8 mouse cellular contexts compared by ENCODE assay signal in the genomic region with DNA sequence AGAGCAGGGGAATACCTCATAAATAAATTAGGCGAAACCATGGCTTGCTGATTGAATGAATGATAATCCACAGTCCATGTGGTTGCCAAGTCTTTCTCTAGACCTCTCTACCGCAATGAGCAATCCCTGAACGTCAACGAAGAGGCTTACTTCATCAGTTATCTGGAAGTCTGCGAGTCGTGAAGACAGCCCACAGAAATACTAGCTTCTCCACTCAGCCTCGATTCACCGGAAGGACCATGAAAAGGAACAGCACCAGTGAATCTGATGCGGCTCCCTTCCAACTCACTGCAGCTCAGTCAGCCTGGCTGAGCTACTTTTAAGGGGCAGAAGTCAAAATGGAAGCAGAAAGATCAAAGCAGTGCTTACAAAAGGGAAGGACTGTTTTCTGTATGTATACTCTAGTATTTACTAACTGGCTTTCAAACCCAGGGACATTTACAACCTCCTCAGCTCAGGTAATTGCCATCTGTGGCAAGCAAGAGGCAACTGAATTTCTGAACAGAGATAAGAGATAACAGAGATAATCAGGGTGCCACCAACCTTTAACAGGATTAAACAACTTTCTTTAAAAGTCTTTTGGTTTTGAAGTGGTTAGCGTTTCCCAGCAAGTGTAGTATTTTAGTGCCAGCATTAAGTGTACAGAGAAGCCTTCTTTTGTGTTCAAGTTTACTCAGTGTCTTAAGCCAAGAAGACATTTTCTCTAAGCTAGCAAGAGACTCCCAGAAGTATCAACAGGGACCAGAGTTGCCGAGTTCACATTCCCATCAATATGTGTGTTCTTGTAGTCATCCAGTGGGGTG. TPM values are rescaled to one million over a fixed set of nuclear protein-coding genes. Genes with fewer than 3 reads are reported as not detected.
A peak's percentile ranks its signal among the peaks of the same experiment; 100 is the strongest.
DNase-seq lines count a peak whose midpoint lies in the region; ATAC-seq and TF ChIP-seq lines count a peak whose summit lies in the region.

No protein-coding gene starts in this region.

- no peak for ATAC-seq in kidney, embryonic 15.5 days (replicated peaks; ENCODE audit: low FRiP score)
- ATAC-seq in CD4-positive, CD25-positive, alpha-beta regulatory T cell, adult 4 months, result peak; percentile 48
- ATAC-seq in embryonic facial prominence, embryonic 14.5 days (ENCODE audit: low read depth), result no peak
- ATAC-seq in liver, postnatal 0 days, result no peak

- peak overlapping the region; percentile 93 for H3K4me2 ChIP-seq in kidney, embryonic 15.5 days
- H3K4me2 ChIP-seq in embryonic facial prominence, embryonic 14.5 days (ENCODE audit: low read depth, low read length), result peak overlapping the region; percentile 77
- peak overlapping the region; percentile 85 for H3K4me2 ChIP-seq in liver, postnatal 0 days (ENCODE audit: low read depth, low read length)

- 45% methylated on average over 11 of the region's 11 CpGs for WGBS in kidney, embryonic 15.5 days
- 65% methylated on average over 11 of the region's 11 CpGs for WGBS in embryonic facial prominence, embryonic 14.5 days
- 34% methylated on average over 11 of the region's 11 CpGs for WGBS in liver, postnatal 0 days (ENCODE audit: insufficient replicate concordance)

- no peak for TF ChIP-seq CTCF in liver, postnatal 0 days (IDR thresholded peaks at IDR 0.05; ENCODE audit: low read depth)

- H3K27me3 ChIP-seq in kidney, embryonic 15.5 days, result peaks cover 7% of the 10 kb centered on the region; the same call in 1 of the 2 replicates
- no peaks in the 10 kb centered on the region for H3K27me3 ChIP-seq in embryonic facial prominence, embryonic 14.5 days (replicated peaks; ENCODE audit: control insufficient read depth, insufficient read depth, low read length)
- no peaks in the 10 kb centered on the region for H3K27me3 ChIP-seq in liver, postnatal 0 days (ENCODE audit: insufficient read depth, low read length)

- TF ChIP-seq EP300 in liver, postnatal 0 days (IDR thresholded peaks at IDR 0.05; ENCODE audit: low read depth), result no peak

- peaks cover 39% of the 10 kb centered on the region for H3K4me1 ChIP-seq in kidney, embryonic 15.5 days
- H3K4me1 ChIP-seq in embryonic facial prominence, embryonic 14.5 days (ENCODE audit: control insufficient read depth, insufficient read depth, low read length), result peaks cover 35% of the 10 kb centered on the region
- peaks cover 25% of the 10 kb centered on the region for H3K4me1 ChIP-seq in liver, postnatal 0 days (ENCODE audit: insufficient read depth)

- no peaks in the 10 kb centered on the region for H3K9me3 ChIP-seq in kidney, embryonic 15.5 days (replicated peaks)
- H3K9me3 ChIP-seq in embryonic facial prominence, embryonic 14.5 days (ENCODE audit: control insufficient read depth, low read length), result no peaks in the 10 kb centered on the region
- H3K9me3 ChIP-seq in liver, postnatal 0 days (ENCODE audit: low read length), result no peaks in the 10 kb centered on the region

- 0 out of 2 replicates have a peak overlapping the region, but pooled peaks have one; percentile 2 for H3K4me3 ChIP-seq in kidney, embryonic 15.5 days (replicated peaks)
- peak overlapping the region; percentile 83 for H3K4me3 ChIP-seq in embryonic facial prominence, embryonic 14.5 days (ENCODE audit: low read depth, low read length)
- no peak overlapping the region for H3K4me3 ChIP-seq in liver, postnatal 0 days (ENCODE audit: low read depth, low read length)

- DNase-seq in kidney, postnatal 10 days, result no peak
- DNase-seq in embryonic facial prominence, embryonic 14.5 days (ENCODE audit: low spot score), result peak; percentile 21
- DNase-seq in liver, postnatal 0 days, result no peak
- no peak for DNase-seq in gastrocnemius, postnatal 10 days
- DNase-seq in layer of hippocampus, postnatal 25 days (ENCODE audit: extremely low spot score in 1 of 2, low spot score in 1 of 2), result no peak
- no peak for DNase-seq in embryo, embryonic 11 days

- H3K36me3 ChIP-seq in kidney, embryonic 15.5 days, result 0 out of 2 replicates have a peak, but pooled peaks cover 3% of the 10 kb centered on the region
- no peaks in the 10 kb centered on the region for H3K36me3 ChIP-seq in embryonic facial prominence, embryonic 14.5 days (ENCODE audit: control insufficient read depth, insufficient read depth, low read length)
- no peaks in the 10 kb centered on the region for H3K36me3 ChIP-seq in liver, postnatal 0 days (replicated peaks; ENCODE audit: insufficient read depth, low read length)

- H3K27ac ChIP-seq in kidney, embryonic 15.5 days, result no peak overlapping the region
- H3K27ac ChIP-seq in embryonic facial prominence, embryonic 14.5 days (replicated peaks; ENCODE audit: low read depth, low read length), result 0 out of 2 replicates have a peak overlapping the region, but pooled peaks have one; percentile 36
- no peak overlapping the region for H3K27ac ChIP-seq in liver, postnatal 0 days (ENCODE audit: low read depth)

- no peak overlapping the region for H3K9ac ChIP-seq in kidney, embryonic 15.5 days
- H3K9ac ChIP-seq in embryonic facial prominence, embryonic 14.5 days (ENCODE audit: low read depth, low read length), result 0 out of 2 replicates have a peak overlapping the region, but pooled peaks have one; percentile 99
- no peak overlapping the region for H3K9ac ChIP-seq in liver, postnatal 0 days (replicated peaks)

RNA-seq across cellular contexts. Expression of a gene that starts 2.2 kb away (rescaled TPM):
- polyA plus RNA-seq in kidney, embryonic 15.5 days (2015; fragmentation: Nextera tagmentation; extraction: Ambion mirVana), result 16.7 and 18.5 TPM in 2 replicates
- polyA plus RNA-seq in CD4-positive, CD25-positive, alpha-beta regulatory T cell, adult 4 months (2017; shearing (Covaris generic)), result 100 to 1,000 TPM in 1 of 2 experiments, 10 to 100 TPM in 1; 81.1 to 109 TPM
- polyA plus RNA-seq in embryonic facial prominence, embryonic 14.5 days (2014; fragmentation: Nextera tagmentation; extraction: Ambion mirVana), result 25.4 and 26.0 TPM in 2 replicates
- polyA plus RNA-seq in liver, postnatal 0 days (2015; fragmentation: Nextera tagmentation; extraction: Ambion mirVana), result 11.8 and 12.7 TPM in 2 replicates
- 10 to 100 TPM; 23.5 to 28.7 TPM for total RNA-seq in gastrocnemius, postnatal 10 days (2021)
- 10 to 100 TPM; 20.5 to 25.2 TPM for total RNA-seq in layer of hippocampus, postnatal 25 days (2021)
